Mouse (Mus musculus): ENCODE results near the gene Atg10.
A peak's percentile ranks its signal among the peaks of the same experiment; 100 is the strongest.

Atg10 gene

GRCm38 (mm10) chr13:91011851-91012250 is 211.9 kb downstream of the Atg10 start:
- DNase-seq (ENCODE audit: low spot score): no peak

GRCm38 (mm10) chr13:90995034-90995629 is 228.6 kb downstream of the Atg10 start:
- DNase-seq (ENCODE audit: low spot score): no peak

- no peak for DNase-seq (ENCODE audit: low spot score)
These were observed 230.2 kb downstream of the Atg10 start for GRCm38 (mm10) chr13:90993602-90994001.

GRCm38 (mm10) chr13:90992948-90993347 is 230.8 kb downstream of the Atg10 start:
- DNase-seq (ENCODE audit: low spot score): no peak

GRCm38 (mm10) chr13:90988226-90988625 is 235.5 kb downstream of the Atg10 start:
- no peak for DNase-seq (ENCODE audit: low spot score)

- DNase-seq (ENCODE audit: low spot score): no peak
These were observed 238.4 kb downstream of the Atg10 start for GRCm38 (mm10) chr13:90985417-90985816.

- DNase-seq (ENCODE audit: low spot score): no peak
These were observed 239.7 kb downstream of the Atg10 start for GRCm38 (mm10) chr13:90984073-90984472.

GRCm38 (mm10) chr13:90981798-90982197 is 242.0 kb downstream of the Atg10 start:
- DNase-seq (ENCODE audit: low spot score): no peak

GRCm38 (mm10) chr13:90980878-90981674 is 242.7 kb downstream of the Atg10 start:
- no peak for DNase-seq (ENCODE audit: low spot score)

- no peak for DNase-seq (ENCODE audit: low spot score)
These were observed 246.7 kb downstream of the Atg10 start for GRCm38 (mm10) chr13:90977057-90977456.

GRCm38 (mm10) chr13:90973409-90973808 is 250.4 kb downstream of the Atg10 start:
- no peak for DNase-seq (ENCODE audit: low spot score)

GRCm38 (mm10) chr13:90970259-90971017 is 253.3 kb downstream of the Atg10 start:
- no peak for DNase-seq (ENCODE audit: low spot score)

- no peak for DNase-seq (ENCODE audit: low spot score)
These were observed 254.8 kb downstream of the Atg10 start for GRCm38 (mm10) chr13:90968940-90969339.

- peak; percentile 20 for DNase-seq (ENCODE audit: low spot score)
These were observed 256.3 kb downstream of the Atg10 start for GRCm38 (mm10) chr13:90967422-90967821.

GRCm38 (mm10) chr13:90965996-90966395 is 257.8 kb downstream of the Atg10 start:
- no peak for DNase-seq (ENCODE audit: low spot score)

GRCm38 (mm10) chr13:90964511-90964910 is 259.3 kb downstream of the Atg10 start:
- no peak for DNase-seq (ENCODE audit: low spot score)

- DNase-seq (ENCODE audit: low spot score): no peak
These were observed 260.7 kb downstream of the Atg10 start for GRCm38 (mm10) chr13:90962836-90963760.

- no peak for DNase-seq (ENCODE audit: low spot score)
These were observed 263.2 kb downstream of the Atg10 start for GRCm38 (mm10) chr13:90960591-90960990.

GRCm38 (mm10) chr13:90958894-90959293 is 264.9 kb downstream of the Atg10 start:
- no peak for DNase-seq (ENCODE audit: low spot score)

GRCm38 (mm10) chr13:90939600-90939999 is 284.2 kb downstream of the Atg10 start:
- DNase-seq (ENCODE audit: low spot score): no peak

- no peak for DNase-seq (ENCODE audit: low spot score)
These were observed 284.6 kb downstream of the Atg10 start for GRCm38 (mm10) chr13:90939192-90939591.

- DNase-seq (ENCODE audit: low spot score): no peak
These were observed 287.9 kb downstream of the Atg10 start for GRCm38 (mm10) chr13:90935852-90936251.
